Mouse (Mus musculus) neural tube, postnatal 0 days (tissue): ENCODE results near the gene Gtpbp3. TPM values are rescaled to one million over a fixed set of nuclear protein-coding genes. Genes with fewer than 3 reads are reported as not detected.

Experiments used
- polyA plus RNA-seq: library from polyadenylated mRNA; unstranded; fragments of >200 nt; fragmentation: Nextera tagmentation; extraction: Ambion mirVana; gene quantifications from 2 replicates; pipeline ENCODE4 v1.2.1, GENCODE M21; 2015

Gtpbp3 gene
- polyA plus RNA-seq: 18.4 and 18.7 TPM in 2 replicates

DNA sequence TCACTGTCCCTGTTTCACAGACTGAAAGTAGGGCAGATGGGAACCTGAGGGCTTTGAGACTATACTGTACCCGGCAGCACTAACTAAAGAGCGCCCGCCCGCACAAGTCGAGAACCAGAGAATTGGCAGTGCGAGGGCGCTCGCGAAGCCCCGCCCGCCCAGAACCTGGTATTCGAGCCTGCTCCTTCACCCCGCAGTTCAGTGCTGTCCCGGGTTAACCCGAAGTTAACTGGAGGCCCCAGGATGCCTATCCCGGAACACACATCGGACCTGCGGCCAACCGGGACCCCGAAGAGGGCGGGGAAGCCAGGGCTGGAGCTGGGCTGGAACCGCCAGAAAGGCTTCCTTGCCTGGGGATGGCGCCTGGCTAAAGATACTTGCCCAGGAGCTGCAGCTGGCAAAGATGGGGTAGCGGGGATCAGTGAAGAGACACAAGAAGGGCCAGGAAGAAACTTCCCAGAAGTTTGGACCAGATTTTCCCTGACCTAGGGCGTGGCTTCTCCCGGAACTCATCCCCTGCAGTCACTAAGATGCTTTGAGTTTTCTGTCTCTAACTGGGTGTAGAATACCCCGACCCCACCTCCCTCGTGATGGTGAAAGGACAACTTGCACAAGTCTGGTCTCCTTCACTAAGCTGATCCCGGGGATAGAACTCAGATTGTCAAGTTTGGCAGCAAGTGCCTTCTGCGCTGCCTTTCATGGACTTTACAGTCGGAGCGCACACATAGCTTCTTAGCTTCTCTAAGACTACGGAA lies at the start of gene Gtpbp3:
TSS of gene Gtpbp3 (plus strand) at position 413 of the 755 bp plus-strand sequence.

GRCm38 (mm10) chr8:71463188-71464033 lies 24.5 kb upstream of the Gtpbp3 start, which contains the start of gene Abhd8:
TSS of gene Abhd8 (minus strand) at chr8:71463655.

DNA sequence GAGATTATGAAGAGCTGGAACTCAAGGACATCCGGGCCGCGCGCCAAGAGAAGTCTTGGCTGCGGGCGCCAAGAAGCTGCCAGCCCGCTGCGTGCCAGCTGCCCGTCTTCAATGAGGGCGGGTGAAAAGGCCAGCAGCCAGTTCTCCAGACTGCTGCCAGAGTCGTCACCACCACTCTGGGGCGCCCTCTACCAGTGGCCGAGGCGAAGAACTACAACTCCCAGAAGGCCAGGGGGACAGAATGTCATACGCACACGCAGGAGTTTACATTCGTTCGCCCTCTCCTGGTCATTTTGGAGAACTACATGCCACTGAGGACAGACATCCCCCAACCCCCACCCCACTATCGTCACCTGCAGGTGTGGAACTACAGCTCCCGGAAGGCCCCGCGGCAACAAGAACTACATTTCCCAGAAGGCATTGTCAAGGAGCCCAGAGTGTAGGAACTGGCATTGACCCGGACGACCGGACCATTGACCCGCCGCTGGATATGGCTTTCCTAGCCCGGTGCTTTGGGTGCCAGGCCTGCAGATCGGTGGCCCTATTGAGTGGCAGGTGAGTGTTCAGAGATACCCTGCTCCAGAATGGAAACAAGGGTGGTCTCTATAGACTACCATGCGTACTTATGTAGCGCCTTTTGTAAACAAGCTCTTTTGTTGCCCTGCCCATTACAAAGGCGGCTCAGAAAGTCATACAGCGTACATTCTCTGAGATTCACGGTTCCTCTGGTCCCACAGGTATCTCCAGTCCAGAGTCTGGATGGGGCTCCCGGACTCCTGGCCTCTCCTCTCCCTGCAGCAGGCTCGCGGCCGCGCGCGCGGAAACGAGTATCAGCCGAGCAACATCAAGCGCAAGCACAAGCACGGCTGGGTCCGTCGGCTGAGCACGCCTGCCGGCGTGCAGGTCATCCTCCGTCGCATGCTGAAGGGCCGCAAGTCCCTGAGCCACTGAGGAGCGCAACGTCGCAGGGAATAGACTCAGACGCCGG lies 23.1 kb upstream of the Gtpbp3 start, which contains the start of gene Mrpl34:
TSS of gene Mrpl34 (plus strand) at position 447 of the 988 bp plus-strand sequence.

GRCm38 (mm10) chr8:71468916-71469315 lies 19.0 kb upstream of the Gtpbp3 start, which contains the start of gene Dda1:
TSS of gene Dda1 (plus strand) at chr8:71469199.

GRCm38 (mm10) chr8:71485142-71486135 lies 2.5 kb upstream of the Gtpbp3 start, which contains the start of gene Ano8:
TSS of gene Ano8 (minus strand) at chr8:71485963.

GRCm38 (mm10) chr8:71511644-71512043 lies 23.7 kb downstream of the Gtpbp3 start, which contains the start of gene Plvap:
TSS of gene Plvap (minus strand) at chr8:71511752.

DNA sequence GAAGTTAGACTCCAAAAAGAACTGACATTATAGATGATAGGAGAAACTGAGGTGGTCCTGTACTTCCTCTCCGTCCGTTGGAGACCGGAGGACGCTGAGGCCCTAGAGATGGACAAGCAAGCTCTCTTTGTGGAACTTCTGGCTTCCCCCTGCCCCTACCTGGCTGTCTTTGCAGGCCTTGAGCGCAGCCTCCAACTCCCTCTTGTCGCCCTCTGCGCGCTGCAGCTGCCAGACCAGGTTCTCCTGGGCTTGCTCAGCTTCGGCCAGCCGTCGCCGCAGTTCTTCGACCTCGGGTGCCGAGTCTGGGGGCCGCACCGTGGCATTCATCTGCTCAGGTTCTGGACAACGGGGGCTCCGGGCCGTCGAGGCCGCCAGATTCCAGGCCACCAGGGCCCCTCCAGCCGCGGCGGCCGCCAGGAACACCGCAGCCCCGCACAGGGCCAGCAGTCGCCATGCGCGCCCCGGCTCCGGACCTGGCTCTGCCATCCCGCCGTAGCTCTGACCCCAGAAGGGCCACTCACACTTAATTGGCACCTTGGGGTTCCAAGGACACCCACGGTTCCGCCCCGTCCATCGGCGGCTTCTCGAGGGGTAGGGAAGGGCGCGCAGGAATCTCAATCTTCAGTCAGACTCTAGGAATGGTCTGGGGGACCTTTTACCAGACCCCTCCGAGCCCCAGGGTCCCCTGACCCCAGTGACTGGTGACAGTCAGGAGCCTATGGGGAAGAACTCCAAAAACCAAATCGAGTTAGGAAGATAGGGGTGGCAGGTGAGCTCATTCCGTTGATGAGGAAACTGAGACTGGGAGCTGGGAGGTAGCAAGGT lies 37.5 kb downstream of the Gtpbp3 start, which contains the start of gene Ccdc194:
TSS of gene Ccdc194 (minus strand) at position 486 of the 825 bp plus-strand sequence.

DNA sequence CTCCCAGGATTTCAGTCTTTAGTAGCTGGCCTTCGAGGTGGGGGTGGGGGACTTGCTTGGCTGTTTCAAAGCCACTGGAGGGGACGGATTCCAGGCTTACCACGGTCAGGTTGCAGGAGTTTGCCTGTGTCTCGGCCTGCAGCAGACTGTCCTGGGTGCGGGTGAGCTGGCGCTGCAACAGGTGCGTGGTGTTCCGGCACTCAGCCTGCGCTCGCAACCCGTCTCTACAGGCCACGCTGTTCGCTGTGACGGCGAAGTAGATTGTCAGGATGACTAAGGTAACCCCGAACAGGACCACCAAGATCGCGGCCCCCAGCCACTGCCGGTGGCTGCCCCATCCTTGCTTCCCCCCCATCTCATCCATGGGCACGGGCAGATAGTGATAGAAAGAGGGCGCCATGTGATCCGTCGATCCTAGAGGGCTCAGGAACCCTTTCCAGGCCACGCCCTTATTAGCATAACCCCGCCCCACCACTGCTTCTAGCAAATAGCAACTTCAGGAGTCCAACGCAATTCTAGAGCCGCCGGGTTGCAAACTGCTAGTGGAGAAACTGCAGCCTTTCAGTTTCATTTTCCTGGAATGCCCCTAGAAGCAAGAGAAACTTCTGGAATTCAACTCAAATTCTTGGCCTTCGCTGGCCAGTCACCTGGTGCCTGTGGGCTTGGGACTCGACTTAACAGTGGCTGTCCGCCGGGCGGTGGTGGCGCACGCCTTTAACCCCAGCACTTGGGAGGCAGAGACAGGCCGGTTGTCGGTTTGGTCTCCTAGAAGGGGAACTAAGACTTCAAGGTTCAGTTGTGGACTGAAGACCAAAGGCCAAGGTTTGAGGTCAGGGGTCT lies 49.3 kb downstream of the Gtpbp3 start, which contains the start of gene Bst2:
TSS of gene Bst2 (minus strand) at position 429 of the 840 bp plus-strand sequence.

DNA sequence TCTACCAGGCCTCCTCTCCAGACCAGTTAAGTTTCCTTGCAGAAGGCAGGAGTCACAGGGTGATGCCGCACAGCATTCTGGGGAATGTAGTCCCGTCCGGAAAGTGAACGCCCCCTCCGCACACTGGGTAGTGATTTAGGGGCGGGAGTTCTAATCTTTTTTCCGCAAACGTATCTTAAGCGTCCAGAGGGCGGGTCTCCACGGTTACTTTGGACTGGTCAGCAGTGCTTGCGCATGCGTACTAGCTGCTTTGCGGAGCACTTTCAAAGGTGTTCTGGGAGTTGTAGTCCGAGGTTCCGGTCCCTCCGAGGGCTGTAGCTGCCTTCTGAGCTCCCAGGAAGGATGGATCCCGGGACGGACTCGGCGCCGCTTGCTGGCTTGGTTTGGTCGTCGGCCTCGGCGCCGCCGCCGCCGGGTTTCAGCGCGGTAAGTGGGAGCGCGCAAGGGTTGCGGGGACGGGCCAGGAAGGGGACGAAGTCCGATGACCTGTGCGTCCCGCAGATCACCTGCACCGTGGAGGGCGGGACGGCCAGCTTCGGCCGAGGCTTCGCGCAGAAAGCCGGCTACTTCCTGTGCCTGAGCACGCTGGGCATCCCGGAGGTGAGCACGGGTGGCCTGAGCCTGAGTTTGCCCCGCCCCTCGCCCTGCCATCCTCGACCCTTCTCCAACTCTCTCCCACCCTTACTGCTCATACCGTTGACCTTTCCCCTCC lies 54.9 kb downstream of the Gtpbp3 start, which contains the start of gene Mvb12a:
TSS of gene Mvb12a (plus strand) at position 291 of the 712 bp plus-strand sequence.

Other genes starting within 250 kb of the Gtpbp3 start
- 7.8 and 9.5 TPM in 2 replicates for gene Myo9b, start 215.4 kb upstream of the Gtpbp3 start, polyA plus RNA-seq
- gene Haus8, start 215.2 kb upstream of the Gtpbp3 start, polyA plus RNA-seq: 51.7 and 55.4 TPM in 2 replicates
- 130 and 134 TPM in 2 replicates for gene Use1, start 121.3 kb upstream of the Gtpbp3 start, polyA plus RNA-seq
- gene Ocel1, start 116.8 kb upstream of the Gtpbp3 start, polyA plus RNA-seq: 7.0 and 7.8 TPM in 2 replicates
- 38.2 and 41.9 TPM in 2 replicates for gene Nr2f6, start 106.1 kb upstream of the Gtpbp3 start, polyA plus RNA-seq
- 4.2 and 5.3 TPM in 2 replicates for gene Ushbp1, start 92.3 kb upstream of the Gtpbp3 start, polyA plus RNA-seq
- 92.1 and 102 TPM in 2 replicates for gene Babam1, start 91.2 kb upstream of the Gtpbp3 start, polyA plus RNA-seq
- 2.6 TPM in 2 replicates for gene Ankle1, start 82.1 kb upstream of the Gtpbp3 start, polyA plus RNA-seq
- 185 and 196 TPM in 2 replicates for gene Abhd8, start 24.4 kb upstream of the Gtpbp3 start, polyA plus RNA-seq
- 148 and 173 TPM in 2 replicates for gene Mrpl34, start 23.1 kb upstream of the Gtpbp3 start, polyA plus RNA-seq
- 259 and 265 TPM in 2 replicates for gene Dda1, start 18.9 kb upstream of the Gtpbp3 start, polyA plus RNA-seq
- gene Ano8, start 2.1 kb upstream of the Gtpbp3 start, polyA plus RNA-seq: 8.4 and 10.0 TPM in 2 replicates
- 15.4 and 15.8 TPM in 2 replicates for gene Plvap, start 23.6 kb downstream of the Gtpbp3 start, polyA plus RNA-seq
- gene Ccdc194, start 37.6 kb downstream of the Gtpbp3 start, polyA plus RNA-seq: not detected in 2 replicates
- gene Bst2, start 49.4 kb downstream of the Gtpbp3 start, polyA plus RNA-seq: 24.3 and 26.4 TPM in 2 replicates
- gene Mvb12a, start 54.8 kb downstream of the Gtpbp3 start, polyA plus RNA-seq: 89.4 and 91.4 TPM in 2 replicates
- 0.28 and 0.40 TPM in 2 replicates for gene Tmem221, start 70.8 kb downstream of the Gtpbp3 start, polyA plus RNA-seq
- gene Nxnl1, start 78.5 kb downstream of the Gtpbp3 start, polyA plus RNA-seq: 0.05 and 0.17 TPM in 2 replicates
- gene Slc27a1, start 80.8 kb downstream of the Gtpbp3 start, polyA plus RNA-seq: 143 and 156 TPM in 2 replicates
- 262 and 266 TPM in 2 replicates for gene Pgls, start 104.1 kb downstream of the Gtpbp3 start, polyA plus RNA-seq
- 6.7 and 7.2 TPM in 2 replicates for gene Fam129c, start 109.5 kb downstream of the Gtpbp3 start, polyA plus RNA-seq
- 64.4 and 77.9 TPM in 2 replicates for gene Colgalt1, start 122.9 kb downstream of the Gtpbp3 start, polyA plus RNA-seq
- gene Unc13a, start 183.7 kb downstream of the Gtpbp3 start, polyA plus RNA-seq: 15.7 and 19.2 TPM in 2 replicates
- gene Jak3, start 188.2 kb downstream of the Gtpbp3 start, polyA plus RNA-seq: 7.6 and 8.0 TPM in 2 replicates
- 1.5 and 2.0 TPM in 2 replicates for gene Insl3, start 201.1 kb downstream of the Gtpbp3 start, polyA plus RNA-seq
- gene B3gnt3, start 213.7 kb downstream of the Gtpbp3 start, polyA plus RNA-seq: 0.47 and 0.90 TPM in 2 replicates
- 56.6 and 70.9 TPM in 2 replicates for gene Fcho1, start 237.6 kb downstream of the Gtpbp3 start, polyA plus RNA-seq